Mouse (Mus musculus): ENCODE measurements around the gene Klre1. TPM values are rescaled to one million over a fixed set of nuclear protein-coding genes. Genes with fewer than 3 reads are reported as not detected.
"Not testable (repeated sequence)": the region's sequence is repeated elsewhere in the genome, so short reads cannot be mapped to it uniquely, and the experiment has no call there.

Klre1 gene
- total RNA-seq, 2 experiments from 2014 or later: not detected

GRCm38 (mm10) chr6:129581896-129582295 lies 4.2 kb downstream of the Klre1 start:
- no peak for DNase-seq (ENCODE audit: low spot score in 2 of 2)

- DNase-seq (ENCODE audit: low spot score in 2 of 2): no peak
Measured at GRCm38 (mm10) chr6:129583014-129583413, 5.3 kb downstream of the Klre1 start.

DNA sequence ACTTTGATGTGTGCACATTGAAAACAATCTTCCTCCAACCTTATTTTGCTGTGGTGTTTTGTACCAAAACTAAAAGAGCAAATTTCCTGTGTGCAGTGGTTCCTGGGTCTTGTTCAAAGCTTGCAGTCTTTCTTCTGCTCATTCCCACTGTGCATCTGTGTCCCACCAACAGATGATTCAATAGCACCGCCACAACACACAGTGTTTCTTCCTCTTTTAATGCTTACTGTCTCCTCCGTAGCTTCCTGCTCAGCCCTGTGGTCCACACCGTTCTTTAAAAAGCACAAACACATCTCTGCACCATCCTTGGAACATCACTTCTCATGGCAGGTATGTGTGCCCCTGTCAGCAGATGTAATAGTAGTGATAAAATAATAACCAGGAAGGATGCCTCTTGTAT lies 13.8 kb downstream of the Klre1 start, which contains the start of gene Klrd1:
Gene Klrd1 (plus strand): TSS at position 275 of the 400 bp plus-strand sequence.
- no peak for DNase-seq (ENCODE audit: low spot score in 2 of 2)

DNA sequence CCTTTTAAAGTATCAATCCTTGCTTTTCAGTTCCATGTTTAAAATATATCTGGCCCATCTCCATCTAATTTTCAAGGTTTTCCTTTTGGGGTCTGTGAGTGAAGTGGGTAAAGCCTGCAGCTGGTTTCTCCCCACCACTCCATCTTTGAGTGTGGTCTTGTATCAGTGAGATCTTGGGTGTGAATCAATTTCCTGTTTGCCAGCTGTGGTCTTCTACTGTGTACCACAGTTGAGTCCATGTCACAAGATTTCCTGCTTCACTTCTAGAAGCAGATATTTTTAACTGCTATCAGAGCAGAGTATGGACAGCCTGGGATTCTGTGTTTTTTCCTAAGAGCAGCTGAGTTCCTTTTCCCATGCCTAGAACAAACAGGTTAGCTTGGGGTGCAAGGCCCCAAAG lies 30.7 kb downstream of the Klre1 start:
- no peak for DNase-seq (ENCODE audit: low spot score in 2 of 2)

- DNase-seq (ENCODE audit: low spot score in 2 of 2): no peak
Measured at GRCm38 (mm10) chr6:129623735-129624134, 46.0 kb downstream of the Klre1 start, which contains the start of gene Klrk1. Klrk1 (minus strand) TSS chr6:129623864.

GRCm38 (mm10) chr6:129631046-129631445 lies 53.3 kb downstream of the Klre1 start:
- DNase-seq (ENCODE audit: low spot score in 2 of 2): not testable (repeated sequence)

Other genes starting within 250 kb of the Klre1 start
- gene 4922502D21Rik, start 246.1 kb upstream of the Klre1 start, total RNA-seq (2021): not detected
- not detected for gene Clec12a, start 235.2 kb upstream of the Klre1 start, total RNA-seq (2021)
- gene Clec12b, start 192.0 kb upstream of the Klre1 start, total RNA-seq (2021): not detected
- under 1 TPM in 1 of 2 experiments, not detected in 1; 0.23 TPM for gene Clec1b, start 180.6 kb upstream of the Klre1 start, total RNA-seq (2021)
- gene Clec9a, start 169.0 kb upstream of the Klre1 start, total RNA-seq (2021): not detected
- gene Clec1a, start 125.9 kb upstream of the Klre1 start, total RNA-seq (2021): 1 to 10 TPM; 2.4 to 3.0 TPM
- gene Olr1, start 70.7 kb upstream of the Klre1 start, total RNA-seq (2021): not detected
- not detected for gene Tmem52b, start 65.3 kb upstream of the Klre1 start, total RNA-seq (2021)
- 100 to 1,000 TPM; 517 to 530 TPM for gene Gabarapl1, start 44.7 kb upstream of the Klre1 start, total RNA-seq (2021)
- not detected for gene Klrd1, start 13.9 kb downstream of the Klre1 start, total RNA-seq (2021)
- gene Klrk1, start 46.0 kb downstream of the Klre1 start, total RNA-seq (2021): not detected
- gene Klrc3, start 65.4 kb downstream of the Klre1 start, total RNA-seq (2021): not detected
- gene Klrc2, start 82.8 kb downstream of the Klre1 start, total RNA-seq (2021): not detected
- not detected for gene Klrc1, start 101.1 kb downstream of the Klre1 start, total RNA-seq (2021)
- not detected for gene Klri1, start 139.2 kb downstream of the Klre1 start, total RNA-seq (2021)
- gene Klri2, start 162.6 kb downstream of the Klre1 start, total RNA-seq (2021): not detected
- not detected for gene Gm156, start 206.4 kb downstream of the Klre1 start, total RNA-seq (2021)